Mouse (Mus musculus) heart, embryonic 12.5 days (tissue): ENCODE data around the gene 1700020A23Rik. TPM values are rescaled to one million over a fixed set of nuclear protein-coding genes. Genes with fewer than 3 reads are reported as not detected.
A peak's percentile ranks its signal among the peaks of the same experiment; 100 is the strongest.

ENCODE experiments used
- ATAC-seq: fragments of 200-750 bp; cut with Nextera tagmentation; 2 replicates; pipeline ENCODE4 v1.8.0; 2017; ENCODE audit warnings: moderate TSS enrichment, moderate library complexity; ENCODE audit not compliant: insufficient number of reproducible peaks, low FRiP score
- H3K27ac ChIP-seq: fragments of 300-500 bp; sonication (generic); 2 replicates; pipeline ENCODE4 v1.5.1; 2016; ENCODE audit warnings: mild to moderate bottlenecking, moderate library complexity; ENCODE audit not compliant: poor library complexity, severe bottlenecking
- H3K27me3 ChIP-seq: fragments of 300-500 bp; sonication (generic); replicated peaks from 2 replicates; pipeline ENCODE4 v1.6.1; 2016; ENCODE audit warnings: mild to moderate bottlenecking, moderate library complexity
- H3K36me3 ChIP-seq: fragments of 300-500 bp; sonication (generic); 2 replicates; pipeline ENCODE4 v1.6.1; 2016; ENCODE audit warnings: mild to moderate bottlenecking, moderate library complexity
- H3K4me1 ChIP-seq: fragments of 300-500 bp; sonication (generic); replicated peaks from 2 replicates; pipeline ENCODE4 v1.6.1; 2016; ENCODE audit warnings: mild to moderate bottlenecking
- H3K4me2 ChIP-seq: fragments of 300-500 bp; sonication (generic); 2 replicates; pipeline ENCODE4 v1.6.1; 2016; ENCODE audit warnings: mild to moderate bottlenecking, moderate library complexity
- H3K4me3 ChIP-seq: fragments of 300-500 bp; sonication (generic); 2 replicates; pipeline ENCODE4 v1.5.1; 2016; ENCODE audit warnings: mild to moderate bottlenecking
- H3K9ac ChIP-seq: fragments of 300-500 bp; sonication (generic); 2 replicates; pipeline ENCODE4 v1.6.1; 2016; ENCODE audit warnings: mild to moderate bottlenecking, moderate library complexity
- H3K9me3 ChIP-seq: fragments of 300-500 bp; sonication (generic); replicated peaks from 2 replicates; pipeline ENCODE4 v1.6.1; 2016; ENCODE audit warnings: mild to moderate bottlenecking, moderate library complexity
- WGBS: fragments of 180-500 bp; shearing (Covaris S2); methylation state at CpG from one replicate; pipeline ENCODE4 v1.1.7; 2016; 5-methylcytosine and 5-hydroxymethylcytosine counted together
- polyA plus RNA-seq: library from polyadenylated mRNA; unstranded; fragments of >200 nt; fragmentation: Nextera tagmentation; extraction: Ambion mirVana; gene quantifications from 2 replicates; pipeline ENCODE4 v1.2.1, GENCODE M21; 2016

Gene 1700020A23Rik
- polyA plus RNA-seq, 1 experiment from 2014 or later, result not detected

GRCm38 (mm10) chr2:130388796-130389195 lies 16.3 kb upstream of the 1700020A23Rik start:
- Histone ChIP-seq H3K4me3 (no peak overlapping the region), H3K36me3 (peaks cover 19% of the 10 kb centered on the region), H3K27me3 (peaks cover 4% of the 10 kb centered on the region; the same call in 1 of the 2 replicates), H3K4me2 (no peak overlapping the region), H3K9ac (no peak overlapping the region), H3K9me3 (0 out of 2 replicates have a peak, but pooled peaks cover 5% of the 10 kb centered on the region), H3K4me1 (no peaks in the 10 kb centered on the region), H3K27ac (no peak overlapping the region)
- no peak for ATAC-seq
- 72% methylated on average over 2 of the region's 2 CpGs for WGBS

- H3K27ac ChIP-seq, result no peak overlapping the region
- H3K4me2 ChIP-seq, result no peak overlapping the region
- no peaks in the 10 kb centered on the region for H3K4me1 ChIP-seq
- peaks cover 3% of the 10 kb centered on the region; the same call in 1 of the 2 replicates for H3K27me3 ChIP-seq
- H3K36me3 ChIP-seq, result peaks cover 33% of the 10 kb centered on the region
- 78% methylated on average over 11 of the region's 11 CpGs for WGBS
- no peak for ATAC-seq
- H3K4me3 ChIP-seq, result no peak overlapping the region
- no peak overlapping the region for H3K9ac ChIP-seq
- no peaks in the 10 kb centered on the region for H3K9me3 ChIP-seq
Measured at GRCm38 (mm10) chr2:130390993-130391625, 13.9 kb upstream of the 1700020A23Rik start.

GRCm38 (mm10) chr2:130392836-130393235 lies 12.2 kb upstream of the 1700020A23Rik start:
- Histone ChIP-seq H3K4me3 (no peak overlapping the region), H3K36me3 (peaks cover 33% of the 10 kb centered on the region), H3K9ac (no peak overlapping the region), H3K27me3 (no peaks in the 10 kb centered on the region), H3K9me3 (no peaks in the 10 kb centered on the region), H3K4me2 (no peak overlapping the region), H3K27ac (no peak overlapping the region), H3K4me1 (0 out of 2 replicates have a peak, but pooled peaks cover 2% of the 10 kb centered on the region)
- 77% methylated on average over 3 of the region's 3 CpGs for WGBS
- ATAC-seq, result no peak

- Histone ChIP-seq H3K4me2 (no peak overlapping the region), H3K36me3 (peaks cover 33% of the 10 kb centered on the region), H3K4me1 (0 out of 2 replicates have a peak, but pooled peaks cover 6% of the 10 kb centered on the region), H3K9me3 (no peaks in the 10 kb centered on the region), H3K4me3 (no peak overlapping the region), H3K9ac (no peak overlapping the region), H3K27me3 (0 out of 2 replicates have a peak, but pooled peaks cover 8% of the 10 kb centered on the region), H3K27ac (no peak overlapping the region)
- 87% methylated on average over 11 of the region's 11 CpGs for WGBS
- ATAC-seq, result no peak
Measured at GRCm38 (mm10) chr2:130395696-130396095, 9.4 kb upstream of the 1700020A23Rik start.

GRCm38 (mm10) chr2:130397186-130397985 lies 7.7 kb upstream of the 1700020A23Rik start, which contains the start of gene Cpxm1:
Gene Cpxm1 (minus strand): TSS chr2:130397574.
- peak within 1 kb of the TSS; percentile 72 for H3K4me3 ChIP-seq

GRCm38 (mm10) chr2:130398091-130398490 lies 7.0 kb upstream of the 1700020A23Rik start:
- 0 out of 2 replicates have a peak, but pooled peaks cover 6% of the 10 kb centered on the region for H3K4me1 ChIP-seq
- WGBS, result 11% methylated on average over 14 of the region's 14 CpGs
- ATAC-seq, result no peak
- H3K27me3 ChIP-seq, result 0 out of 2 replicates have a peak, but pooled peaks cover 8% of the 10 kb centered on the region
- peak overlapping the region; percentile 96 for H3K4me2 ChIP-seq
- H3K9me3 ChIP-seq, result no peaks in the 10 kb centered on the region
- H3K27ac ChIP-seq, result no peak overlapping the region
- H3K36me3 ChIP-seq, result peaks cover 20% of the 10 kb centered on the region
- H3K9ac ChIP-seq, result peak overlapping the region; percentile 81; the same call in 1 of the 2 replicates
- H3K4me3 ChIP-seq, result peak overlapping the region; percentile 72

More at GRCm38 (mm10) chr2:130397186-130397985, 7.7 kb upstream of the 1700020A23Rik start, which contains the start of gene Cpxm1:
- under 1% methylated on average over 36 of the region's 53 CpGs for WGBS
- Histone ChIP-seq H3K9me3 (no peaks in the 10 kb centered on the region), H3K36me3 (peaks cover 25% of the 10 kb centered on the region), H3K9ac (peak within 1 kb of the TSS; percentile 81), H3K27ac (0 out of 2 replicates have a peak within 1 kb of the TSS, but pooled peaks have one; percentile 32), H3K27me3 (0 out of 2 replicates have a peak, but pooled peaks cover 8% of the 10 kb centered on the region), H3K4me2 (peak within 1 kb of the TSS; percentile 96), H3K4me1 (0 out of 2 replicates have a peak, but pooled peaks cover 6% of the 10 kb centered on the region)
- ATAC-seq, result peak; percentile 85

- Histone ChIP-seq H3K4me3 (no peak overlapping the region), H3K4me1 (0 out of 2 replicates have a peak, but pooled peaks cover 6% of the 10 kb centered on the region), H3K27me3 (0 out of 2 replicates have a peak, but pooled peaks cover 8% of the 10 kb centered on the region), H3K4me2 (no peak overlapping the region), H3K27ac (no peak overlapping the region), H3K9me3 (no peaks in the 10 kb centered on the region), H3K9ac (no peak overlapping the region), H3K36me3 (0 out of 2 replicates have a peak, but pooled peaks cover 4% of the 10 kb centered on the region)
- ATAC-seq, result no peak
- WGBS, result 82% methylated on average over 1 of the region's 1 CpGs
Measured at GRCm38 (mm10) chr2:130400046-130400445, 5.0 kb upstream of the 1700020A23Rik start.

- no peak overlapping the region for H3K9ac ChIP-seq
- H3K4me3 ChIP-seq, result no peak overlapping the region
- H3K36me3 ChIP-seq, result no peaks in the 10 kb centered on the region
- no peak overlapping the region for H3K4me2 ChIP-seq
- H3K9me3 ChIP-seq, result no peaks in the 10 kb centered on the region
- 70% methylated on average over 4 of the region's 4 CpGs for WGBS
- no peak for ATAC-seq
- H3K4me1 ChIP-seq, result 0 out of 2 replicates have a peak, but pooled peaks cover 6% of the 10 kb centered on the region
- H3K27ac ChIP-seq, result no peak overlapping the region
- H3K27me3 ChIP-seq, result 0 out of 2 replicates have a peak, but pooled peaks cover 16% of the 10 kb centered on the region
Measured at GRCm38 (mm10) chr2:130401891-130402290, 3.2 kb upstream of the 1700020A23Rik start.

GRCm38 (mm10) chr2:130406178-130406577 lies 1.1 kb downstream of the 1700020A23Rik start, which contains the start of gene Tmem239:
Gene Tmem239 (plus strand): TSS chr2:130406478.
- H3K9me3 ChIP-seq, result no peaks in the 10 kb centered on the region
- H3K9ac ChIP-seq, result no peak within 1 kb of the TSS
- ATAC-seq, result 0 out of 2 replicates have a peak, but pooled peaks have one; percentile 18
- H3K27me3 ChIP-seq, result 0 out of 2 replicates have a peak, but pooled peaks cover 8% of the 10 kb centered on the region
- no peaks in the 10 kb centered on the region for H3K36me3 ChIP-seq
- H3K4me1 ChIP-seq, result no peaks in the 10 kb centered on the region
- H3K4me2 ChIP-seq, result no peak within 1 kb of the TSS
- no peak within 1 kb of the TSS for H3K27ac ChIP-seq
- WGBS, result 76% methylated on average over 2 of the region's 2 CpGs
- H3K4me3 ChIP-seq, result no peak within 1 kb of the TSS

- H3K9ac ChIP-seq, result no peak overlapping the region
- H3K27me3 ChIP-seq, result 0 out of 2 replicates have a peak, but pooled peaks cover 8% of the 10 kb centered on the region
- no peak overlapping the region for H3K4me2 ChIP-seq
- 16% methylated on average over 6 of the region's 6 CpGs for WGBS
- H3K27ac ChIP-seq, result no peak overlapping the region
- no peak overlapping the region for H3K4me3 ChIP-seq
- H3K36me3 ChIP-seq, result no peaks in the 10 kb centered on the region
- no peaks in the 10 kb centered on the region for H3K9me3 ChIP-seq
- H3K4me1 ChIP-seq, result peaks cover 3% of the 10 kb centered on the region; the same call in 1 of the 2 replicates
- ATAC-seq, result no peak
Measured at GRCm38 (mm10) chr2:130408194-130408593, 3.1 kb downstream of the 1700020A23Rik start.
